Mouse (Mus musculus) spleen, adult 2 months (tissue): ENCODE measurements around the gene Naa60. TPM values are rescaled to one million over a fixed set of nuclear protein-coding genes. Genes with fewer than 3 reads are reported as not detected.

Experiments
- DNase-seq, 2 experiments: peaks; one replicate each; pipeline versions ENCODE4 v3.0.0 to v3.0.0-alpha.2; 2012 to 2021; ENCODE audit warnings: low spot score in 2 of 2, low read depth in 1 of 2
- H3K27ac ChIP-seq: fragments of 200-500 bp; 2 replicates; pipeline ENCODE4 v1.5.1; 2012; ENCODE audit warnings: low read length, inconsistent platforms; ENCODE audit not compliant: insufficient read depth
- H3K27me3 ChIP-seq: fragments of 200-500 bp; 2 replicates; pipeline ENCODE4 v1.6.1; 2012; ENCODE audit warnings: mild to moderate bottlenecking, moderate library complexity, low read length, inconsistent platforms; ENCODE audit not compliant: control insufficient read depth, insufficient read depth
- H3K36me3 ChIP-seq: fragments of 200-500 bp; 2 replicates; pipeline ENCODE4 v1.6.1; 2012; ENCODE audit warnings: mild to moderate bottlenecking, low read length, inconsistent platforms; ENCODE audit not compliant: control insufficient read depth, insufficient read depth
- H3K4me1 ChIP-seq: fragments of 200-500 bp; 2 replicates; pipeline ENCODE4 v1.6.1; 2011; ENCODE audit warnings: inconsistent platforms; ENCODE audit not compliant: control insufficient read depth, insufficient read depth, insufficient read length
- H3K4me3 ChIP-seq: fragments of 200-500 bp; 2 replicates; pipeline ENCODE4 v1.5.1; 2011; ENCODE audit warnings: mild to moderate bottlenecking, inconsistent platforms; ENCODE audit not compliant: insufficient read depth, insufficient read length; ENCODE audit errors: extremely low read depth
- CTCF ChIP-seq: fragments of 200-500 bp; IDR thresholded peaks from 2 replicates; pipeline ENCODE4 v1.5.1; 2011; ENCODE audit warnings: mild to moderate bottlenecking, inconsistent platforms; ENCODE audit not compliant: insufficient read depth, insufficient read length, insufficient replicate concordance; ENCODE audit errors: extremely low read depth
- POLR2A ChIP-seq: fragments of 200-500 bp; IDR thresholded peaks from 2 replicates; pipeline ENCODE4 v1.6.1; 2011; ENCODE audit warnings: low read depth, low read length, inconsistent platforms
- whole genome bisulfite sequencing: fragments of 180-500 bp; shearing (Covaris S2); methylation state at CpG from one replicate; pipeline ENCODE4 v1.1.7; 2018; 5-methylcytosine and 5-hydroxymethylcytosine counted together
- polyA plus RNA-seq: library from polyadenylated mRNA; depleted of rRNA; stranded (reverse); fragments of >200 nt; gene quantifications from 2 replicates; pipeline ENCODE4 v1.2.3, GENCODE M21; 2012

The Naa60 gene
- polyA plus RNA-seq, 1 experiment = 63.8 TPM

GRCm38 (mm10) chr16:3885065-3885670 lies 13.0 kb downstream of the Naa60 start:
- H3K4me1 ChIP-seq = peaks cover 18% of the 10 kb centered on the region; the same call in 1 of the 2 replicates
- H3K36me3 ChIP-seq = no peaks in the 10 kb centered on the region
- no peak for DNase-seq
- peak overlapping the region; percentile 92 for H3K27ac ChIP-seq
- WGBS = 6% methylated on average over 10 of the region's 10 CpGs
- H3K27me3 ChIP-seq = no peaks in the 10 kb centered on the region
- no peak for TF ChIP-seq POLR2A
- TF ChIP-seq CTCF = no peak
- peak overlapping the region; percentile 92 for H3K4me3 ChIP-seq

- 93% methylated on average over 14 of the region's 14 CpGs for WGBS
- Histone ChIP-seq H3K36me3 (peaks cover under 1% of the 10 kb centered on the region; the same call in 1 of the 2 replicates), H3K27me3 (no peaks in the 10 kb centered on the region), H3K4me1 (peaks cover 21% of the 10 kb centered on the region), H3K27ac (no peak overlapping the region), H3K4me3 (no peak overlapping the region)
- no peak for DNase-seq
- no peak for TF ChIP-seq CTCF
- TF ChIP-seq POLR2A = no peak
These were observed 19.6 kb downstream of the Naa60 start for GRCm38 (mm10) chr16:3891621-3892295.

GRCm38 (mm10) chr16:3893739-3894138 lies 21.6 kb downstream of the Naa60 start:
- no peak for DNase-seq
- H3K27ac ChIP-seq = peak overlapping the region; percentile 83
- H3K36me3 ChIP-seq = peaks cover 16% of the 10 kb centered on the region
- no peak overlapping the region for H3K4me3 ChIP-seq
- no peaks in the 10 kb centered on the region for H3K27me3 ChIP-seq
- peaks cover 13% of the 10 kb centered on the region for H3K4me1 ChIP-seq
- TF ChIP-seq CTCF = no peak
- TF ChIP-seq POLR2A = no peak
- 71% methylated on average over 3 of the region's 3 CpGs for WGBS

- DNase-seq = peak; percentile 53 to 78
- Histone ChIP-seq H3K4me3 (peak overlapping the region; percentile 45), H3K36me3 (peaks cover 27% of the 10 kb centered on the region), H3K4me1 (peaks cover 13% of the 10 kb centered on the region), H3K27ac (peak overlapping the region; percentile 83), H3K27me3 (no peaks in the 10 kb centered on the region)
- WGBS = 7% methylated on average over 9 of the region's 9 CpGs
- peak; percentile 89 for TF ChIP-seq POLR2A
- no peak for TF ChIP-seq CTCF
These were observed 23.1 kb downstream of the Naa60 start for GRCm38 (mm10) chr16:3895173-3895792.

- 50% methylated on average over 6 of the region's 6 CpGs for WGBS
- TF ChIP-seq CTCF = no peak
- no peak for TF ChIP-seq POLR2A
These were observed 23.9 kb downstream of the Naa60 start for GRCm38 (mm10) chr16:3896046-3896445.

GRCm38 (mm10) chr16:3896553-3896952 lies 24.4 kb downstream of the Naa60 start:
- no peak for DNase-seq
- WGBS = 94% methylated on average over 1 of the region's 1 CpGs
- Histone ChIP-seq H3K27me3 (no peaks in the 10 kb centered on the region), H3K4me1 (peaks cover 13% of the 10 kb centered on the region), H3K4me3 (no peak overlapping the region), H3K27ac (no peak overlapping the region), H3K36me3 (peaks cover 34% of the 10 kb centered on the region)
- TF ChIP-seq CTCF = no peak
- TF ChIP-seq POLR2A = no peak

More at GRCm38 (mm10) chr16:3896046-3896445, 23.9 kb downstream of the Naa60 start:
- peaks cover 34% of the 10 kb centered on the region for H3K36me3 ChIP-seq
- no peak overlapping the region for H3K27ac ChIP-seq
- DNase-seq = no peak
- no peaks in the 10 kb centered on the region for H3K27me3 ChIP-seq
- peaks cover 13% of the 10 kb centered on the region for H3K4me1 ChIP-seq
- no peak overlapping the region for H3K4me3 ChIP-seq

- peaks cover 18% of the 10 kb centered on the region for H3K36me3 ChIP-seq
- H3K4me1 ChIP-seq = no peaks in the 10 kb centered on the region
- DNase-seq = no peak
- TF ChIP-seq POLR2A (no peak), CTCF (no peak)
- H3K27ac ChIP-seq = no peak overlapping the region
- WGBS = 72% methylated on average over 2 of the region's 2 CpGs
- no peak overlapping the region for H3K4me3 ChIP-seq
- H3K27me3 ChIP-seq = no peaks in the 10 kb centered on the region
These were observed 35.3 kb downstream of the Naa60 start for GRCm38 (mm10) chr16:3907471-3907870.
